Mouse (Mus musculus) macrophage (primary cell): Measurements from ENCODE around the gene Alkbh2. TPM values are rescaled to one million over a fixed set of nuclear protein-coding genes. Genes with fewer than 3 reads are reported as not detected.

ENCODE experiments used
- H3K27ac ChIP-seq: fragments of 350-480 bp; formaldehyde crosslinking; 2 replicates; pipeline ENCODE4 v1.9.0; 2021
- H3K36me3 ChIP-seq: fragments of 350-480 bp; formaldehyde crosslinking; 2 replicates; pipeline ENCODE4 v1.9.0; 2021; ENCODE audit errors: inconsistent target
- H3K4me3 ChIP-seq: fragments of 350-480 bp; formaldehyde crosslinking; 2 replicates; pipeline ENCODE4 v1.9.0; 2021; ENCODE audit errors: inconsistent target
- H3K79me2 ChIP-seq: fragments of 350-480 bp; formaldehyde crosslinking; 2 replicates; pipeline ENCODE4 v1.9.0; 2021; ENCODE audit errors: inconsistent target
- WGBS: methylation state at CpG from one replicate; pipeline ENCODE4 v1.1.7; 2026; ENCODE audit warnings: inconsistent platforms; ENCODE audit not compliant: missing documents; 5-methylcytosine and 5-hydroxymethylcytosine counted together
- polyA plus RNA-seq: library from polyadenylated mRNA; stranded (reverse); fragments of 250-400 nt; gene quantifications from 3 replicates; pipeline ENCODE4 v1.2.4, GENCODE M21; 2018; ENCODE audit warnings: inconsistent platforms
- total RNA-seq, 78 experiments: library from RNA; depleted of rRNA; stranded (reverse); fragments of 250-400 nt; gene quantifications; 1 replicate in 9 of 78; 2 replicates in 24 of 78; 3 replicates in 43 of 78; 4 replicates in 2 of 78; pipeline ENCODE4 v1.2.4; 2018; ENCODE audit warnings: inconsistent platforms in 56 of 78

Gene Alkbh2
- total RNA-seq (2018; cell fraction: chromatin; rRNA removed): 1 to 10 TPM in 13 of 26 experiments, under 1 TPM in 2, not detected in 11; 0.88 to 3.6 (median 1.5) TPM
- total RNA-seq (2018; cell fraction: cytosol; rRNA removed): 1 to 10 TPM in 23 of 26 experiments, under 1 TPM in 3; 0.72 to 3.4 (median 2.2) TPM
- total RNA-seq (2018; cell fraction: nucleus; rRNA removed): 1 to 10 TPM in 14 of 26 experiments, under 1 TPM in 4, not detected in 8; 0.63 to 4.8 (median 1.6) TPM
- polyA plus RNA-seq: 0.95 to 4.5 TPM (median 3.3 TPM) in 3 replicates

GRCm38 (mm10) chr5:114127374-114128349 is at the start of gene Alkbh2:
Gene Alkbh2, minus strand, starts transcription at chr5:114128218.
- Histone ChIP-seq H3K27ac (peak within 1 kb of the TSS; percentile 31), H3K4me3 (peak within 1 kb of the TSS; percentile 62), H3K79me2 (no peaks in the 10 kb centered on the region), H3K36me3 (peaks cover 8% of the 10 kb centered on the region; the same call in 1 of the 2 replicates)
- WGBS: 4% methylated on average over 69 of the region's 69 CpGs

GRCm38 (mm10) chr5:114176548-114177400 is 48.8 kb upstream of the Alkbh2 start:
- no peaks in the 10 kb centered on the region for H3K36me3 ChIP-seq
- H3K27ac ChIP-seq: no peak overlapping the region
- H3K79me2 ChIP-seq: no peaks in the 10 kb centered on the region
- 63% methylated on average over 8 of the region's 8 CpGs for WGBS
- H3K4me3 ChIP-seq: peak overlapping the region; percentile 33; the same call in 1 of the 2 replicates

- Histone ChIP-seq H3K79me2 (no peaks in the 10 kb centered on the region), H3K36me3 (no peaks in the 10 kb centered on the region), H3K27ac (no peak overlapping the region), H3K4me3 (peak overlapping the region; percentile 33)
- WGBS: 0% methylated on average over 26 of the region's 26 CpGs
These were observed 47.7 kb upstream of the Alkbh2 start for GRCm38 (mm10) chr5:114175596-114176171.

GRCm38 (mm10) chr5:114174639-114175038 is 46.6 kb upstream of the Alkbh2 start:
- H3K36me3 ChIP-seq: no peaks in the 10 kb centered on the region
- no peak overlapping the region for H3K27ac ChIP-seq
- H3K79me2 ChIP-seq: no peaks in the 10 kb centered on the region
- H3K4me3 ChIP-seq: no peak overlapping the region
- 23% methylated on average over 16 of the region's 16 CpGs for WGBS

- H3K4me3 ChIP-seq: no peak overlapping the region
- H3K79me2 ChIP-seq: no peaks in the 10 kb centered on the region
- WGBS: 31% methylated on average over 13 of the region's 16 CpGs
These were observed 46.0 kb upstream of the Alkbh2 start for GRCm38 (mm10) chr5:114173877-114174581.

GRCm38 (mm10) chr5:114173458-114173857 is 45.4 kb upstream of the Alkbh2 start:
- WGBS: 67% methylated on average over 6 of the region's 7 CpGs
- H3K79me2 ChIP-seq: no peaks in the 10 kb centered on the region
- H3K27ac ChIP-seq: no peak overlapping the region
- H3K36me3 ChIP-seq: no peaks in the 10 kb centered on the region
- no peak overlapping the region for H3K4me3 ChIP-seq

More at GRCm38 (mm10) chr5:114173877-114174581, 46.0 kb upstream of the Alkbh2 start:
- Histone ChIP-seq H3K27ac (no peak overlapping the region), H3K36me3 (no peaks in the 10 kb centered on the region)

- no peaks in the 10 kb centered on the region for H3K79me2 ChIP-seq
- H3K27ac ChIP-seq: no peak overlapping the region
- H3K4me3 ChIP-seq: no peak overlapping the region
- WGBS: 100% methylated on average over 1 of the region's 3 CpGs
- no peaks in the 10 kb centered on the region for H3K36me3 ChIP-seq
These were observed 44.9 kb upstream of the Alkbh2 start for GRCm38 (mm10) chr5:114172936-114173335.

GRCm38 (mm10) chr5:114170345-114170744 is 42.3 kb upstream of the Alkbh2 start:
- H3K27ac ChIP-seq: no peak overlapping the region
- no peaks in the 10 kb centered on the region for H3K36me3 ChIP-seq
- 93% methylated on average over 7 of the region's 7 CpGs for WGBS
- H3K4me3 ChIP-seq: no peak overlapping the region
- no peaks in the 10 kb centered on the region for H3K79me2 ChIP-seq

GRCm38 (mm10) chr5:114163117-114163696 is 35.2 kb upstream of the Alkbh2 start:
- H3K79me2 ChIP-seq: no peaks in the 10 kb centered on the region
- H3K36me3 ChIP-seq: no peaks in the 10 kb centered on the region
- 63% methylated on average over 6 of the region's 6 CpGs for WGBS
- H3K4me3 ChIP-seq: no peak overlapping the region
- H3K27ac ChIP-seq: no peak overlapping the region

GRCm38 (mm10) chr5:114162106-114162815 is 34.2 kb upstream of the Alkbh2 start:
- Histone ChIP-seq H3K79me2 (no peaks in the 10 kb centered on the region), H3K27ac (no peak overlapping the region), H3K4me3 (no peak overlapping the region), H3K36me3 (no peaks in the 10 kb centered on the region)
- WGBS: 57% methylated on average over 12 of the region's 12 CpGs

- 87% methylated on average over 6 of the region's 6 CpGs for WGBS
- no peaks in the 10 kb centered on the region for H3K36me3 ChIP-seq
These were observed 33.4 kb upstream of the Alkbh2 start for GRCm38 (mm10) chr5:114161424-114161823.

GRCm38 (mm10) chr5:114157236-114157635 is 29.2 kb upstream of the Alkbh2 start:
- Histone ChIP-seq H3K27ac (no peak overlapping the region), H3K4me3 (no peak overlapping the region), H3K79me2 (no peaks in the 10 kb centered on the region), H3K36me3 (no peaks in the 10 kb centered on the region)
- 73% methylated on average over 7 of the region's 7 CpGs for WGBS

More at GRCm38 (mm10) chr5:114161424-114161823, 33.4 kb upstream of the Alkbh2 start:
- no peak overlapping the region for H3K4me3 ChIP-seq
- H3K79me2 ChIP-seq: no peaks in the 10 kb centered on the region
- no peak overlapping the region for H3K27ac ChIP-seq
